Mouse (Mus musculus): ENCODE data around the gene Rhbdf1. TPM values are rescaled to one million over a fixed set of nuclear protein-coding genes. Genes with fewer than 3 reads are reported as not detected.
"Not testable (repeated sequence)": the region's sequence is repeated elsewhere in the genome, so short reads cannot be mapped to it uniquely, and the experiment has no call there.

The Rhbdf1 gene
- polyA plus RNA-seq, 1 experiment: 45.9 TPM

GRCm38 (mm10) chr11:32210623-32211022 lies 11.5 kb downstream of the Rhbdf1 start:
- no peak overlapping the region for H3K27ac ChIP-seq (ENCODE audit: insufficient read depth, low read length)
- no peak for TF ChIP-seq POLR2A (IDR thresholded peaks at IDR 0.05; ENCODE audit: low read depth, low read length)
- no peak for TF ChIP-seq CTCF (IDR thresholded peaks at IDR 0.05; ENCODE audit: borderline replicate concordance, insufficient read depth, low read length)

DNA sequence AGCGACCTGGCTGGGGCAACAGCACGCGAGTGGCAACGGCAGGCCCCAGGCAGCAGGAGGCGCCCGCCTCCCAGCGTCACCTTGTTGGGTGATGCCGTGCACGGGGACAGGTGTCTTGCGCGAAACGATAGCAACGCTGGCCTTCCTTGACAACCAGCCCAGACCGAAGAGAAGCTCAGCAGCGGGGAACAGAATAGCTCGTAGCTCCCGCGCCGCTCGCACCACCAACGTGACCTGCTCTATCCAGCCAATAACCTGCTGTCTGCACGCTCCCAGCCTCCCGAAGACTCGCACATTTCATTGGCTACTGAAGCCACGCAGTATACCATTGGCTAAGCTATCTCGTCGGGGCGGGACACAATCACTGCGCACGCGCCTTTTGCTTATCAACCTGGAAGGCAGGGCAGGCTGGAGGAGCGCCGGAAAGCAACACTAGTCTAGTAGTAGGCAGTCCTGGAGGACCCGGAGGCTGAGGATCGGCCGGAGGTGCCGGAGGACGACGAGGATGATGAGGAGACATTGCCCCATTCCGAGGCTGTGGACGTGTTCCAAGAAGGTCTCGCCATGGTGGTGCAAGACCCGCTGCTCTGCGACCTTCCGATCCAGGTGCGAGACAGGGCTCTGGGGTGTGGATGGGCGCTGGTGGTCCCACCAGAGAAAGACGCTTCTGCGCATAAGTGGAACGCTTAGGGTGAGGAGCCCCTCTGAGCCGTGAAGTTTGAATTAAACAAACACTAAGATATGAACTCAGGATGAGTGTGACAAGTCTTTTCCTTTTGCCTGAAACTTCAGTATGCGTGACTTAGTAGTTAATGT lies 16.8 kb downstream of the Rhbdf1 start, which contains the start of gene Snrnp25:
Snrnp25 (plus strand) TSS at position 358 of the 816 bp plus-strand sequence.
- Histone ChIP-seq H3K4me3 (ENCODE audit: insufficient read depth, low read length) (peak within 1 kb of the TSS; percentile 71), H3K4me1 (ENCODE audit: control insufficient read depth, insufficient read depth, low read length) (no peaks in the 10 kb centered on the region), H3K27ac (ENCODE audit: insufficient read depth, low read length) (no peak within 1 kb of the TSS)
- TF ChIP-seq POLR2A (IDR thresholded peaks at IDR 0.05; ENCODE audit: low read depth, low read length) (peak; percentile 84), CTCF (IDR thresholded peaks at IDR 0.05; ENCODE audit: borderline replicate concordance, insufficient read depth, low read length) (peak; percentile 46; the same call in 1 of the 2 replicates)

More at GRCm38 (mm10) chr11:32210623-32211022, 11.5 kb downstream of the Rhbdf1 start:
- H3K4me1 ChIP-seq (ENCODE audit: control insufficient read depth, insufficient read depth, low read length): no peaks in the 10 kb centered on the region
- H3K4me3 ChIP-seq (ENCODE audit: insufficient read depth, low read length): no peak overlapping the region

- H3K4me1 ChIP-seq (ENCODE audit: control insufficient read depth, insufficient read depth, low read length): no peaks in the 10 kb centered on the region
- no peak overlapping the region for H3K27ac ChIP-seq (ENCODE audit: insufficient read depth, low read length)
Measured at GRCm38 (mm10) chr11:32201922-32202685, 20.0 kb downstream of the Rhbdf1 start.

GRCm38 (mm10) chr11:32200992-32201391 lies 21.1 kb downstream of the Rhbdf1 start:
- not testable (repeated sequence) for H3K4me3 ChIP-seq (ENCODE audit: insufficient read depth, low read length); H3K4me1 ChIP-seq (ENCODE audit: control insufficient read depth, insufficient read depth, low read length); H3K27ac ChIP-seq (ENCODE audit: insufficient read depth, low read length)

More at GRCm38 (mm10) chr11:32201922-32202685, 20.0 kb downstream of the Rhbdf1 start:
- TF ChIP-seq CTCF (IDR thresholded peaks at IDR 0.05; ENCODE audit: borderline replicate concordance, insufficient read depth, low read length) (no peak), POLR2A (IDR thresholded peaks at IDR 0.05; ENCODE audit: low read depth, low read length) (no peak)
- no peak overlapping the region for H3K4me3 ChIP-seq (ENCODE audit: insufficient read depth, low read length)

- Histone ChIP-seq H3K4me3 (ENCODE audit: insufficient read depth, low read length) (no peak within 1 kb of the TSS), H3K27ac (ENCODE audit: insufficient read depth, low read length) (no peak within 1 kb of the TSS), H3K4me1 (ENCODE audit: control insufficient read depth, insufficient read depth, low read length) (no peaks in the 10 kb centered on the region)
- TF ChIP-seq POLR2A (IDR thresholded peaks at IDR 0.05; ENCODE audit: low read depth, low read length): no peak
- TF ChIP-seq CTCF (IDR thresholded peaks at IDR 0.05; ENCODE audit: borderline replicate concordance, insufficient read depth, low read length): no peak
Measured at GRCm38 (mm10) chr11:32200075-32200601, 22.0 kb downstream of the Rhbdf1 start, which contains the start of gene Il9r. Gene Il9r, minus strand, starts transcription at chr11:32200279.

- no peak for TF ChIP-seq CTCF (IDR thresholded peaks at IDR 0.05; ENCODE audit: borderline replicate concordance, insufficient read depth, low read length)
- TF ChIP-seq POLR2A (IDR thresholded peaks at IDR 0.05; ENCODE audit: low read depth, low read length): no peak
- Histone ChIP-seq H3K4me3 (ENCODE audit: insufficient read depth, low read length) (no peak overlapping the region), H3K4me1 (ENCODE audit: control insufficient read depth, insufficient read depth, low read length) (no peaks in the 10 kb centered on the region), H3K27ac (ENCODE audit: insufficient read depth, low read length) (no peak overlapping the region)
Measured at GRCm38 (mm10) chr11:32199230-32199629, 22.9 kb downstream of the Rhbdf1 start.

GRCm38 (mm10) chr11:32198256-32198955 lies 23.7 kb downstream of the Rhbdf1 start:
- H3K4me3 ChIP-seq (ENCODE audit: insufficient read depth, low read length): no peak overlapping the region
- no peak for TF ChIP-seq CTCF (IDR thresholded peaks at IDR 0.05; ENCODE audit: borderline replicate concordance, insufficient read depth, low read length)
- no peak for TF ChIP-seq POLR2A (IDR thresholded peaks at IDR 0.05; ENCODE audit: low read depth, low read length)
- H3K27ac ChIP-seq (ENCODE audit: insufficient read depth, low read length): no peak overlapping the region
- H3K4me1 ChIP-seq (ENCODE audit: control insufficient read depth, insufficient read depth, low read length): no peaks in the 10 kb centered on the region

DNA sequence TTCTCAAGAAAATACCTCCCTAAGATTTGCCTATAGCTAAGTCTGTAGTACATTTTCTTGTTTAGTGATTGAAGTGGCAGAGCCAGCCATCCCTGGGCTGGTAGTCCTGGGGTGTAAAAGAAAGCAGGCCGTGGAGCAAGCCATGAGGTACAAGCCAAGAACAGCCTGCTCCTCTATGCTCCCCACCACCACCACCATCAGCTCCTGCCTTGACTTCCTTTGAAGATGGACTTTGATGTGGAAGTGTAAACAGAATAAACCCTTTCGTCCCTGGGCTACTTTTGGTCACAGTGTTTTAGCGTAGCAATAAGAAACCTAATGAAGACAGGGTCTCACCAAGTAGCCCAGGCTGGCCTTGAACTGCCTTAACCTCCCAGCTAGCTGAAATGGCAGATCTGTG lies 24.3 kb downstream of the Rhbdf1 start:
- Histone ChIP-seq H3K27ac (ENCODE audit: insufficient read depth, low read length) (no peak overlapping the region), H3K4me1 (ENCODE audit: control insufficient read depth, insufficient read depth, low read length) (no peaks in the 10 kb centered on the region), H3K4me3 (ENCODE audit: insufficient read depth, low read length) (no peak overlapping the region)
- TF ChIP-seq POLR2A (IDR thresholded peaks at IDR 0.05; ENCODE audit: low read depth, low read length): no peak
- TF ChIP-seq CTCF (IDR thresholded peaks at IDR 0.05; ENCODE audit: borderline replicate concordance, insufficient read depth, low read length): no peak

GRCm38 (mm10) chr11:32196727-32197126 lies 25.4 kb downstream of the Rhbdf1 start:
- no peak overlapping the region for H3K4me3 ChIP-seq (ENCODE audit: insufficient read depth, low read length)
- no peak for TF ChIP-seq POLR2A (IDR thresholded peaks at IDR 0.05; ENCODE audit: low read depth, low read length)
- TF ChIP-seq CTCF (IDR thresholded peaks at IDR 0.05; ENCODE audit: borderline replicate concordance, insufficient read depth, low read length): no peak
- no peak overlapping the region for H3K27ac ChIP-seq (ENCODE audit: insufficient read depth, low read length)
- no peaks in the 10 kb centered on the region for H3K4me1 ChIP-seq (ENCODE audit: control insufficient read depth, insufficient read depth, low read length)

Data from embryonic fibroblast, embryonic 13.5 days (primary cell).